Mouse (Mus musculus): ENCODE measurements around the gene Anks1. TPM values are rescaled to one million over a fixed set of nuclear protein-coding genes. Genes with fewer than 3 reads are reported as not detected.

Anks1 gene
- total RNA-seq, 2 experiments from 2014 or later: 75.5 to 79.3 TPM

GRCm38 (mm10) chr17:28106352-28106751 lies 197.2 kb downstream of the Anks1 start:
- DNase-seq: no peak
- intact Hi-C loops (cut with DNase I): no loop called here

- intact Hi-C loops (cut with DNase I): no loop called here
- no peak for DNase-seq
These were observed 198.2 kb downstream of the Anks1 start for GRCm38 (mm10) chr17:28107275-28107674.

- no peak for DNase-seq
- intact Hi-C loops (cut with DNase I): no loop called here
These were observed 203.2 kb downstream of the Anks1 start for GRCm38 (mm10) chr17:28112266-28112665.

Other genes starting within 250 kb of the Anks1 start
- not detected for gene Spdef, start 180.4 kb upstream of the Anks1 start, total RNA-seq (2021)
- gene D17Wsu92e, start 88.7 kb upstream of the Anks1 start, total RNA-seq (2021): 100 to 1,000 TPM; 114 to 117 TPM
- gene Snrpc, start 71.2 kb upstream of the Anks1 start, total RNA-seq (2021): 10 to 100 TPM; 61.8 to 70.0 TPM
- 10 to 100 TPM; 14.3 to 18.7 TPM for gene Uhrf1bp1, start 52.9 kb upstream of the Anks1 start, total RNA-seq (2021)
- gene Taf11, start 538 bp downstream of the Anks1 start, total RNA-seq (2021): 10 to 100 TPM; 21.6 to 23.7 TPM
- gene Tcp11, start 171.3 kb downstream of the Anks1 start, total RNA-seq (2021): not detected
- 1 to 10 TPM in 1 of 2 experiments, under 1 TPM in 1; 0.46 to 1.4 TPM for gene Scube3, start 232.8 kb downstream of the Anks1 start, total RNA-seq (2021)

All from heart, postnatal 14 days (tissue).